Mouse (Mus musculus) ovary, adult 18-20 months (tissue): ENCODE measurements around the gene Zbtb8b.
"Not testable (repeated sequence)": the region's sequence is repeated elsewhere in the genome, so short reads cannot be mapped to it uniquely, and the experiment has no call there.

ENCODE experiments used
- DNase-seq: peaks from one replicate; pipeline ENCODE4 v3.0.0; 2022; ENCODE audit warnings: low spot score, mixed read lengths

Zbtb8b gene

GRCm38 (mm10) chr4:129440340-129441063, at the start of gene Zbtb8b:
Zbtb8b (minus strand) TSS chr4:129440853.
- peak; percentile 54 for DNase-seq

DNA sequence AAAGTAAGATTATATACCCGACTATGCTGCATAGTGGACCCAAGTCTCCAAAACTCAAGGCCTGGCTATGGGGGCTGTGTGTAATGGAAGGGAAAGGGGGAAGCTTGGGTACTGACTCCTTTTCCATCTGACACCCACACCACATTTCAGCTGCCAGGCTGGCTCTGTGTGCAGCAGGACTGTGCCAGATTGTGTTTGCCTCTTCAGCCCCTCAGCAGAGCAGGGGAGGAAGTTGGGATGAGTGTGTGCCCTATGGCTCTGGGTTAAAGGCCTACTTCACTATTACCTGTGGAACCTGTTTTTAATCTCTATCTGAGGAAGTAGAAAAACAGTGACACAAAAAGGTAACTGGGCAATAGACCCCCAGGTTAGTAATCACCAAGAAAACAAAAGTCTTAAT, 40.4 kb upstream of the Zbtb8b start:
- no peak for DNase-seq

GRCm38 (mm10) chr4:129479863-129480262, 39.2 kb upstream of the Zbtb8b start:
- DNase-seq = no peak

GRCm38 (mm10) chr4:129476047-129476446, 35.4 kb upstream of the Zbtb8b start:
- no peak for DNase-seq

DNA sequence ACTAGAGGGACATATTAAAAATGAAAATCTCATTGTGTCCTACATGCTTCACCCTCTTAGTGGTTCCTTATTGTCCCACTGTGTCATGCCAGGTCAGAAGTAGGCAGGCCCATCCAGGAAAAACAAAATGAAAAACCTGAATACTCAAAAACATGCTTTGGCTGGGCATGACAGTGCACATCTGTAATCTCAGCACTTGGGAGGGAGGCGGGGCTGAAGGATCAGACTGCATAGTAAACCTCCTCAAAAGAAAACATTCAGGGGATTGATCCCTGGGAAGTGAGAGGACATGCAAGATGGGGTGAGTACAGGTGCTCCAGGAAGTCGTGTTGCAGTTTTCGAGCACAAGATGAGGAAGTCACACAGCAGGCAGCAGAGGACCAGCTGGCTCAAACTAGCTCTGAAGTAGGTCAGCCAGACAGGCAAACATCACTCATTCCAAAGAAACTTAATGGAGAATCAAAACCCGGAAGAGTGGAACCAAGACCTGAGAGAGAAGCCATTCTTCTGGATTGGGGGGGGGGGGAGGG, 23.7 kb upstream of the Zbtb8b start:
- DNase-seq = no peak

- no peak for DNase-seq
Observed at GRCm38 (mm10) chr4:129463097-129464059, 22.7 kb upstream of the Zbtb8b start.

GRCm38 (mm10) chr4:129462118-129462517, 21.5 kb upstream of the Zbtb8b start:
- no peak for DNase-seq

- DNase-seq = peak; percentile 99
Observed at GRCm38 (mm10) chr4:129461183-129461960, 20.7 kb upstream of the Zbtb8b start, which contains the start of gene Bsdc1. Bsdc1 (plus strand) TSS chr4:129461581.

DNA sequence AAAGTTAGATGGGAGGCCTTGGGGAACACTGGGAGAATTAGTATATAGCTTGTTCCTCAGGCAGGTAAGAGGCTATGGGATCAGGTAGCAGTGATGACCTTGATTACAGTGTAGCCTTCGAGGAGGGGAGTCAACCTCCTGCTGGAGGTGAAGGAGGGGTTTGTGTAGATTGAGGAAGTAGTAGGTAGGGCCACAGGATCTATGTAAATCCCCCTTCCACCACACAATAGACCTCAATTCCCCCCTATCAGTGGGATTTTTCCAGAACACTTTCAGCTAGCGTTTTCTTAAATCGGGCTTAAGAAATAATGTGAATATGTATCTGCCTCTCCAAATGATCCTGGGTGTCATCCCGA, 20.2 kb upstream of the Zbtb8b start:
- no peak for DNase-seq

DNA sequence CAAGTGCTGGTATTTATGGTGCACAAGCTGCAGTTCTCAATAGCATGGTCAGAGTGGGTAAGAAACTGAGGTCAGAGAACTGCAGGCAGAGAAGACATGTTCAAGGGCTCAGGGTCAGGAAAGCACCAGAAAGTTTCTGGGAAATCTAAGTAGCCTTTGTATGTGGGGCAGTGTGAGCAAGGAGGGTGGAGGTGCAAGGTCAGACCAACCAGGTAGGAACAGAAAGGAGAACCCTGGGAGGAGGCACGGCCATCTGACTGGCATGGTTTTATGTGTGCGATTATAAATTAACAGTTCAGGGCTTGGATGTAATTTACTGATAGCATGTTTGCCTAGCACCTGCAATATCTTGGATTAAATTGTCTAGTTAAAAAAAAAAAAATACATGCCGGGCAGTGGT, 19.1 kb upstream of the Zbtb8b start:
- no peak for DNase-seq

DNA sequence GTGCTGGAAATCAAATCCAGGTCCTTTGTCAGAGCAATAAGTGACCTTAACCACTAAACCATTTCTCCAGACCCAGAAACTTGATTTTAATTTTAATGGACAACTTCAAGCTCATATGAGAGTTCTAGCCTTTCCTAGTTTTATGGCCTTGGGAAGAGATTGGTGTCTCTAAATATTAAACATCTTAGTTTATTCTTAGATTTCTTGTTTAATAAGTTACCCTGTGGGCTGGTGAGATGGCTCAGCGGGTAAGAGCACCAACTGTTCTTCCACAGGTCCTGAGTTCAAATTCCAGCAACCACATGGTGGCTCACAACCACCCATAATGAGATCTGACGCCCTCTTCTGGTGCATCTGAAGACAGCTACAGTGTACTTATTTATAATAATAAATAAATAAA, 16.7 kb upstream of the Zbtb8b start:
- not testable (repeated sequence) for DNase-seq

- DNase-seq = no peak
Observed at GRCm38 (mm10) chr4:129456126-129456525, 15.5 kb upstream of the Zbtb8b start.

DNA sequence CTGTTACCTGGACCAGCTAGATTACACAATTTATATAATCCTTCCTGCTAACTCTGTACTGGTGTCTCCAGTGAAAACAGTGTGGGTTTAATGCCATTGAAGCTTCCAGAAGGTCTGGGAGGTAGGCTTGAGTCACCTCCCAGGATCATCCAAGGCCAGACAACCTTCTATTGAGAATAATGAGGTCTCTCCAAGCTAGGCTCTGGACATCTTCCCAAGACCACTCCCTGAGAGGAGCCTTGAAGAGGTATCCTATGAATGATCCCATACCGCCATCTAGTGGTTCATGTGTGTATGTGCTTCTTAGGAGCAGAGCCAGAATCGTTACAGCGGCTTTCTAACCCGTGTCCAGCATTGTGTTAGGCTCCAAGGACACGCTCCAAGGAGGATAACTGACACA, 14.6 kb upstream of the Zbtb8b start:
- peak; percentile 46 for DNase-seq

- no peak for DNase-seq
Observed at GRCm38 (mm10) chr4:129451471-129452169, 11.0 kb upstream of the Zbtb8b start.

DNA sequence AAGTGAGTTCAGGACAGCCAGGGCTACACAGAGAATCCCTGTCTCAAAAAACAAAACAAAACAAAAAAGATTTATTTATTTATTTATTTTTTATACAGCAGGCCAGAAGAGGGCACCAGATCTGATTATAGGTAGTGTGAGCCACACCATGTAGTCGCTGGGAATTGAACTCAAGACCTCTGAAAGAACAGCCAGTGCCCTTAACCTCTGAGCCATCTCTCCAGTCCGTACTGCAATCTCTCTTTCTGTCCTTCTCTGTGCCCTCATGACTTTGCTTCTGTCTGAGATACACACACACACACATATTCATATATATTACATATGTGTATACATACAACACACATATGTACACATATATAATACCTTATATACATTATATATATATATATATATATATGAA, 10.2 kb upstream of the Zbtb8b start:
- DNase-seq = no peak

DNA sequence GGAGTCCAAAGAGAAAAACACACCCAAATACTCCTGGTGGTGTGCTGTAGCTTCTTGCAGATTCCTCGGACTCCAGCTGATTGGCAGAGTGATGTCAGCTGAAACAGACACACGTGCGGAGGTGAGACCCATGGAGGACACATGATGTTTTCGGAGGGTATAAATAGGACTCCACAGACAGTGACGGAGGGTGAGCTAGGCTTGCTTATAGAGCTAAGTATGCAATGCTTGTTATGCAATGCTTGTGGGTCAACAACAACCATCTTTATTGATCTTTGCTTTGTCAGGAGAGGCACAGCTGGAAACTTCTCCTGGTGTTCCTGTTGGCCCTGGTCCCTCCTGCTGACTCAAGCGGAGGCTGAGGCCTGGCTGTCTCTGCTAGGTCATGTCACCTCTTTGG, 8.1 kb upstream of the Zbtb8b start:
- DNase-seq = no peak

GRCm38 (mm10) chr4:129447778-129448563, 7.3 kb upstream of the Zbtb8b start:
- no peak for DNase-seq

DNA sequence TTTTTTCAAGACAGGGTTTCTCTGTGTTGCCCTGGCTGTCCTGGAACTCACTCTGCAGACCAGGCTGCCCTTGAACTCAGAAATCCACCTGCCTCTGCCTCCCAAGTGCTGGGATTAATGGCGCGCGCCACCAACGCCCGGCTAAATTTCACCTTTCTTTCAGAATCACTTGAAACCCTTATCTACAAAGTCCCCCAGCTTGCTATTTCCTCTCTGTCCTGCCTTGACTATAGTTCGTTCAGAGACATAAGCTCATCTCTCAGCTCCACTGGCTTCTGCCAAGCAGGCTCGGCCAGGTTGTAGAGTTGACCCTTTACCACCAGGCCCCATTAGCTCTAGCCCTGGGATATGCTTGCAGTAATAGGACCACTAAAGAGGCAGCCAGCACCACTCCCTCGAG, 6.7 kb upstream of the Zbtb8b start:
- DNase-seq = no peak

DNA sequence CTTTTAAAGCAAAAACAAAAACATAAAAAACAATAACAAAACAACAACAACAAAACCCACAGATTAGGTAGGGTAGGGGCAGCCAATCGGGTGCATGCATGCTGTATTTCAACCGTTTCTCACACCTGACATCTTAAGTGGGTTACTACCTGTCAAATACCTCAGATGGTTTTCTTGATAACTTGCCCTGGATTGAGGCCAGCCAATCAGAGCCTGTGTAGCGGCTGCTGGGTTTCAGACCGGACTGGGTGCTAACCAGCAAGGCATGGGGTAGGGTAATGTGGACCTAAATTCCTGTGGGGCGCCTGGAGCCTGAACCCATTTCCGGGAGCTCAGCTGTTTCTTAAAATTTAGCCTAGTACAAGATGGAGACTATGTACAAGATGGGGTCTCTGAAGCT, 492 bp upstream of the Zbtb8b start:
- no peak for DNase-seq

GRCm38 (mm10) chr4:129418321-129418720, 22.3 kb downstream of the Zbtb8b start:
- no peak for DNase-seq

DNA sequence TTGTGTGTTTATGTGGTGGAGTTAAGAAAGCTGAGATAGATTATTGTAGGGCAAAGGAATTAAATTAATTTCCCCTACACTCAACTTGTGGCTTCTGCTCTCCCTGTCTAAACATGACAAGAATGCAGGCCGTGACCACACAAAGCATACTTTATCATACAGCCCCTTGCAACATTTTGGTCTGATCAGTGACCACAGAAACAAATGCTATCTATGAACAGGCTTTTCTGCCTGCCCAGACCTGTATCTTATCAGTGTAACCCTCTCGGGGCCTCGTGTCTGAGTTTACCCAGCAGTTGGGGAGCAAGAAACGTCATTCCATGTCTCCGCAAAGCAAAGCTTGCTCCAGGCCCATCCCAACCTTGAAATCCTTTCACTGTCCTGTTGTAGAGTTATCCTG, 24.2 kb downstream of the Zbtb8b start:
- DNase-seq = no peak
